Mouse (Mus musculus): ENCODE measurements at regions not wholly inside any gene's neighbourhood (a gene's known extent, or its start where the extent isn't known, plus 50 kb on each side); places are given as distances from the start of the nearest gene placed in this dataset.
A peak's percentile ranks its signal among the peaks of the same experiment; 100 is the strongest.

- ATAC-seq (ENCODE audit: low TSS enrichment): no peak
Measured at GRCm38 (mm10) chr13:101508331-101508730, 259.7 kb downstream of the Pik3r1 start.

- no peak for ATAC-seq (ENCODE audit: low TSS enrichment)
Measured at GRCm38 (mm10) chr13:101506696-101507095, 261.3 kb downstream of the Pik3r1 start.

GRCm38 (mm10) chr13:101505054-101505453 is 263.0 kb downstream of the Pik3r1 start:
- peak; percentile 81 for ATAC-seq (ENCODE audit: low TSS enrichment)

GRCm38 (mm10) chr13:101504241-101504640 is 263.8 kb downstream of the Pik3r1 start:
- no peak for ATAC-seq (ENCODE audit: low TSS enrichment)

GRCm38 (mm10) chr13:101501845-101502284 is 266.2 kb downstream of the Pik3r1 start:
- ATAC-seq (ENCODE audit: low TSS enrichment): peak; percentile 63

- ATAC-seq (ENCODE audit: low TSS enrichment): no peak
Measured at GRCm38 (mm10) chr13:101501061-101501460, 267.0 kb downstream of the Pik3r1 start.

GRCm38 (mm10) chr13:101491835-101492234 is 276.2 kb downstream of the Pik3r1 start:
- no peak for ATAC-seq (ENCODE audit: low TSS enrichment)

GRCm38 (mm10) chr13:101490961-101491360 is 277.1 kb downstream of the Pik3r1 start:
- peak; percentile 80 for ATAC-seq (ENCODE audit: low TSS enrichment)

- peak; percentile 66 for ATAC-seq (ENCODE audit: low TSS enrichment)
Measured at GRCm38 (mm10) chr13:101487621-101488020, 280.4 kb downstream of the Pik3r1 start.

- no peak for ATAC-seq (ENCODE audit: low TSS enrichment)
Measured at GRCm38 (mm10) chr13:101485823-101486222, 282.2 kb downstream of the Pik3r1 start.

- no peak for ATAC-seq (ENCODE audit: low TSS enrichment)
Measured at GRCm38 (mm10) chr13:101483816-101484215, 284.2 kb downstream of the Pik3r1 start.

GRCm38 (mm10) chr13:101481551-101482184 is 286.3 kb downstream of the Pik3r1 start:
- ATAC-seq (ENCODE audit: low TSS enrichment): no peak

- ATAC-seq (ENCODE audit: low TSS enrichment): no peak
Measured at GRCm38 (mm10) chr13:101479297-101479652, 288.7 kb downstream of the Pik3r1 start.

GRCm38 (mm10) chr13:101478608-101479296 is 289.3 kb downstream of the Pik3r1 start:
- no peak for ATAC-seq (ENCODE audit: low TSS enrichment)

GRCm38 (mm10) chr13:101473349-101473748 is 294.7 kb downstream of the Pik3r1 start:
- ATAC-seq (ENCODE audit: low TSS enrichment): peak; percentile 91

GRCm38 (mm10) chr13:101470560-101471247 is 297.3 kb downstream of the Pik3r1 start:
- 0 out of 2 replicates have a peak, but pooled peaks have one; percentile 16 for ATAC-seq (ENCODE audit: low TSS enrichment)

GRCm38 (mm10) chr13:101465748-101466127 is 302.3 kb downstream of the Pik3r1 start:
- no peak for ATAC-seq (ENCODE audit: low TSS enrichment)

- no peak for ATAC-seq (ENCODE audit: low TSS enrichment)
Measured at GRCm38 (mm10) chr13:101464928-101465747, 302.9 kb downstream of the Pik3r1 start.

- ATAC-seq (ENCODE audit: low TSS enrichment): no peak
Measured at GRCm38 (mm10) chr13:101456926-101457325, 311.1 kb downstream of the Pik3r1 start.

GRCm38 (mm10) chr13:101454276-101454675 is 313.7 kb downstream of the Pik3r1 start:
- ATAC-seq (ENCODE audit: low TSS enrichment): peak; percentile 24; the same call in 1 of the 2 replicates

GRCm38 (mm10) chr13:101450501-101450900 is 317.5 kb downstream of the Pik3r1 start:
- ATAC-seq (ENCODE audit: low TSS enrichment): peak; percentile 93

GRCm38 (mm10) chr13:101439517-101439916 is 328.5 kb downstream of the Pik3r1 start:
- no peak for ATAC-seq (ENCODE audit: low TSS enrichment)

Measured in frontal cortex, adult (tissue).